Mouse (Mus musculus) intestine, embryonic 15.5 days (tissue): ENCODE measurements at regions not wholly inside any gene's neighbourhood (a gene's known extent, or its start where the extent isn't known, plus 50 kb on each side); places are given as distances from the start of the nearest gene placed in this dataset.

ENCODE experiments used
- ATAC-seq: fragments of 200-750 bp; cut with Nextera tagmentation; 2 replicates; pipeline ENCODE4 v1.8.0; 2017; ENCODE audit warnings: moderate TSS enrichment, moderate library complexity
- H3K27ac ChIP-seq: fragments of 300-500 bp; sonication (generic); 2 replicates; pipeline ENCODE4 v1.5.1; 2015; ENCODE audit warnings: mild to moderate bottlenecking, inconsistent platforms
- H3K27me3 ChIP-seq: fragments of 300-500 bp; sonication (generic); replicated peaks from 2 replicates; pipeline ENCODE4 v1.6.1; 2015; ENCODE audit warnings: inconsistent platforms
- H3K36me3 ChIP-seq: fragments of 300-500 bp; sonication (generic); 2 replicates; pipeline ENCODE4 v1.6.1; 2015; ENCODE audit warnings: inconsistent platforms
- H3K4me1 ChIP-seq: fragments of 300-500 bp; sonication (generic); replicated peaks from 2 replicates; pipeline ENCODE4 v1.6.1; 2015; ENCODE audit warnings: inconsistent platforms
- H3K4me2 ChIP-seq: fragments of 300-500 bp; sonication (generic); replicated peaks from 2 replicates; pipeline ENCODE4 v1.6.1; 2015; ENCODE audit warnings: mild to moderate bottlenecking, inconsistent platforms
- H3K4me3 ChIP-seq: fragments of 300-500 bp; sonication (generic); replicated peaks from 2 replicates; pipeline ENCODE4 v1.5.1; 2015; ENCODE audit warnings: inconsistent platforms
- H3K9ac ChIP-seq: fragments of 300-500 bp; sonication (generic); 2 replicates; pipeline ENCODE4 v1.6.1; 2015; ENCODE audit warnings: inconsistent platforms
- H3K9me3 ChIP-seq: fragments of 300-500 bp; sonication (generic); 2 replicates; pipeline ENCODE4 v1.6.1; 2016; ENCODE audit warnings: inconsistent platforms
- WGBS: fragments of 180-500 bp; shearing (Covaris S2); methylation state at CpG from one replicate; pipeline ENCODE4 v1.1.7; 2015; 5-methylcytosine and 5-hydroxymethylcytosine counted together

DNA sequence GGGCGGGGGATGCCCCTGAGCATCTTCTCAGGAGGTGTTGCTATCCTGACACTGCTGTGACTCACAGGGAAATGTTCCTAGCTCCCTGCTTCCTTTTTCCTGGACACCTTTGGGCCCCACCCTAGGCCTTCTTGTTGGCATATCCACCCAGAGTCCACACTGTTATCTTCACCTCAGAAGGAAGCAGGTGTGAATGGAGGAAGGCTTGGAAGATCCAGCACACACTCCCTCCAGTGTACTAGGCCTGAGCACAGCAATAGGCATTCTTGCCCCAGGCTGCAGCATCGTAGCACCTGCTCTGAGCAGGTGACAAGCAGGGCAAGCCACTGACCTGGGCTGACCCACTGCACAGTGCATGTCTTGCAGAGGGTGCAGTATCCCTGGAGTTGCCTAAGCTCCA, 172.6 kb upstream of the Klf3 start:
- H3K4me2 ChIP-seq = no peak overlapping the region
- no peaks in the 10 kb centered on the region for H3K27me3 ChIP-seq
- H3K36me3 ChIP-seq = no peaks in the 10 kb centered on the region
- H3K27ac ChIP-seq = no peak overlapping the region
- ATAC-seq = peak; percentile 70
- no peak overlapping the region for H3K9ac ChIP-seq
- 69% methylated on average over 2 of the region's 2 CpGs for WGBS
- no peaks in the 10 kb centered on the region for H3K9me3 ChIP-seq
- no peak overlapping the region for H3K4me3 ChIP-seq
- peaks cover under 1% of the 10 kb centered on the region; the same call in 1 of the 2 replicates for H3K4me1 ChIP-seq

DNA sequence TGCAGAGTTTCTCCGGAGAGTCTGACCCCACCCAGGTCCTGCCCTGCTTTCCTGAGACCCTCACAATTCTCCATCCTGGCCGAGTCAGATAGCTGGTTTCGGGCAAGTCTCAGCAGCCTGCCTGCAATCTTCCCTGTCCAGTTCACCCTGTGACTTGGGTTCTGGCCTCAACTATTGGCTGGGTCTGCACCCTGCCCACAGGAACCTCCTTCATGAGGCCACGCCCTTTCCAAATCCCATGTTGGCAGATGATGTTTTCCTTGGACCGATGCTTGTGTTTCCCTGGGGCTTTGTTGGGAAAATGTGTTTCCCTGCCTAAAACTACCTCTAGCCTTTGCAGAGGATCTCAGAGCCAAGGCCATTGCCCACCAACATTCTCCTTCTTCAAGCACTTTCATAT, 171.0 kb upstream of the Klf3 start:
- Histone ChIP-seq H3K36me3 (no peaks in the 10 kb centered on the region), H3K9me3 (no peaks in the 10 kb centered on the region), H3K27ac (no peak overlapping the region), H3K4me2 (no peak overlapping the region), H3K27me3 (no peaks in the 10 kb centered on the region), H3K9ac (no peak overlapping the region), H3K4me3 (no peak overlapping the region), H3K4me1 (no peaks in the 10 kb centered on the region)
- ATAC-seq = no peak
- 84% methylated on average over 5 of the region's 5 CpGs for WGBS

DNA sequence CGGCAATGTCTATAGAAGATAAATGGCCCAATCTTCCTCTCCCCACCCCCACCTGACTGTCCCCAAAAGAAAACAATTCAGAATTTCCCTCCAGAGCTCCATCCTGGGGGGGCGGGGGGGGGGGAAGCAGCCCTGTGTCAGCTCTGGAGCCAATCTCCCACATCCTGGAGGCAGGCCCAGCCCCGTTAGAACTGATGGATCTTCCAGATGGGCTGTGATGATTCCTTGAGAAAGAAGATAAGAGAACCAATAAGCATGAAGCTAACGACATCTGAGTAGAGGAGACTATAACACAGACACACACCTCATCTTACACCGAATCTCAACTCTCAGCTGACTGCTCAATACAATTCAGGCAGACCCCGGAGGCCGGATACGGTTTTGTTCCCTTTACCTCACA, 169.2 kb upstream of the Klf3 start:
- H3K4me3 ChIP-seq = no peak overlapping the region
- H3K4me1 ChIP-seq = no peaks in the 10 kb centered on the region
- no peaks in the 10 kb centered on the region for H3K27me3 ChIP-seq
- no peak overlapping the region for H3K9ac ChIP-seq
- H3K36me3 ChIP-seq = no peaks in the 10 kb centered on the region
- 73% methylated on average over 8 of the region's 8 CpGs for WGBS
- no peak overlapping the region for H3K27ac ChIP-seq
- no peaks in the 10 kb centered on the region for H3K9me3 ChIP-seq
- no peak overlapping the region for H3K4me2 ChIP-seq
- ATAC-seq = no peak

DNA sequence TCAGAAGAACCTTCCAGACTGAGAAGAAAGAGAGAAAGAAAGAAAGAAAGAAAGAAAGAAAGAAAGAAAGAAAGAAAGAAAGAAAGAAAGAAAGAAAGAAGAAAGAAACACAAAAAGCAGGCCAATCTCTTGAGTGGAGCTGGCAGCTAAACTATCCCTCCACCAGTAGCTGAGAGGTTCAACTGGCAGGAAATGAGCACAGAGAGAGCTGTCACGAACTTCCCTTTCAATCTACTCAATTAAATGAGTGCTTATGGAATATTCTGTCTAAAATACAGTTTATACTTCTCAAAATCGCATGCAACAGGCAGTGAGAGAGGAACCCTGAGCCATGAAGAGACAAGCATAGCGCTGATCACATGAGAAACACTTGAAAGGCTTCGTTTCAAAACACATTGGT, 168.5 kb upstream of the Klf3 start:
- Histone ChIP-seq H3K9ac (no peak overlapping the region), H3K27me3 (no peaks in the 10 kb centered on the region), H3K27ac (no peak overlapping the region), H3K4me2 (no peak overlapping the region), H3K9me3 (no peaks in the 10 kb centered on the region), H3K4me3 (no peak overlapping the region), H3K4me1 (no peaks in the 10 kb centered on the region), H3K36me3 (no peaks in the 10 kb centered on the region)
- no peak for ATAC-seq
- 76% methylated on average over 4 of the region's 4 CpGs for WGBS

DNA sequence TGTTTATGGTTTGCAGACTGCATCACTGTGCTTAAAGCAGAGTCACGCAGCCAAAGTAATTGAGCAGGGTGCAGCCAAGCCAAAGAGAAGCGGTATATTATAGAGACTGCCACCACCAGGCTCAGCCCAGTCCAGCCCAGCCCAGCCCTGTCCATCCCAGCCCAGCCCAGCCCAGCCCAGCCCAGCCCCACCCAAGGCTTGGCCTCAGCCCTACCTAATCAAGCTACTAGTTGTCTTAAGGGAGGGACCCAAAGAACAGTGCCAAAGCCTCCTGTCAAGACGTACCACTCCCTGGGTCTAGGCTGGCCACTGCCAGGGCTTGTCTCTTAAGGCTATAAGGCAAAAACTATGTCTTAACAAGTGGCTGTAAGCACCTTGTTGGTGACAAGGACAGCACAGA, 166.9 kb upstream of the Klf3 start:
- 78% methylated on average over 3 of the region's 3 CpGs for WGBS
- Histone ChIP-seq H3K36me3 (no peaks in the 10 kb centered on the region), H3K4me1 (no peaks in the 10 kb centered on the region), H3K4me2 (no peak overlapping the region), H3K27me3 (no peaks in the 10 kb centered on the region), H3K9ac (no peak overlapping the region), H3K4me3 (no peak overlapping the region), H3K27ac (no peak overlapping the region), H3K9me3 (no peaks in the 10 kb centered on the region)
- peak; percentile 89 for ATAC-seq

DNA sequence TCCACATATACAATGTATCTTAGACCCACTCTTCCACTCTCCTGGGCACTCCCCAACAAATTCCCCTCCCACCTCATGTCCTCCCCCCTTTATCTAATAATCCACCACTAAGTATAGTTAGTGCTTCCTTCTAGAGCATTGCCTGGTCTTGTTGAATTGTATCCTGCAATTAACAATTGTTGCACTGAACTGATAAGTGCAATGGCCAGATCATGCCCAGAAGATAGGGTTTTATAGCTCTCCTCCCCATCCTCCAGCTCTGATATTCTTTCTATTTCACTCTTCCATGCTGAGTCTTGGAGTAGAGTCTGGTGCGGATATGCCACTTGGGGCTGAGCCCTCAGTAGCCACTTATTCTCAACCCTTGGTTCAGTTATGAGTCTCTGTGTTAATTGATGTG, 159.6 kb upstream of the Klf3 start:
- H3K36me3 ChIP-seq = no peaks in the 10 kb centered on the region
- peaks cover 7% of the 10 kb centered on the region; the same call in 1 of the 2 replicates for H3K4me1 ChIP-seq
- WGBS = 100% methylated on average over 1 of the region's 1 CpGs
- no peaks in the 10 kb centered on the region for H3K27me3 ChIP-seq
- H3K9ac ChIP-seq = no peak overlapping the region
- H3K27ac ChIP-seq = no peak overlapping the region
- H3K4me2 ChIP-seq = no peak overlapping the region
- no peak overlapping the region for H3K4me3 ChIP-seq
- ATAC-seq = no peak
- no peaks in the 10 kb centered on the region for H3K9me3 ChIP-seq

DNA sequence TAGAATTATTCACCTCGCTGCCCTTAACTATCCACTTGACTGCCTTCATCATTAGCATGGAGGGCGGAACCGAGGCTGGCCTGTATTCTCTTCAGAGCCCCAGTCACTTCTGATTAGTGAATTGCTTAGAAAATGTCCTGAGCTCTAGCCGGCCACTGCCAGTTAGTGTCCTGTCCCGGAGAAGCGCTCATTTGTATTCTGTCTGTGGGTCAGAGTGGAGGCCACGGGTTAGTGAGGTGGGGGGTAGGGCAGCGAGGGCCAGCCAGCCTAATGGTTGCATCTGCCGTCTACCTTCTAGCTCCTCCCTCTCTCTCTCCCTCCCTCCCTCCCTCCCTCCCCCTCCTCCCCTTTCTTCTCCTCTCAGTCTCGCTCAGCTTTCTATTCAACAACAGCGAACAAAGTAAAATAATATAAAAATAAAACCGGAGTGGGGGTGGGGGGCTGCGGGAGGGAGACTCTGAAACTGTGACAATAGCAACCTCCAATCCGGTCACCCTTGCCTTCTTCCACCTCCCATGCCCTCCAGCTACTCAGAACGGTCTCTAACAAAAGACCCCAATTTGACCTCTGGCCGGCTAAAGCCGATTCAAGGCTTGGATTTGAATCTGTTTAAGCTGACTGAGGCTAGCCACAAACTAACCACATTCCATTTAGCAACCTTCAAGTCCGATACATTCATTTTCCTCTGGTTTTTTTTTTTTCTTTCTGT, 155.6 kb upstream of the Klf3 start:
- Histone ChIP-seq H3K4me1 (peaks cover 13% of the 10 kb centered on the region; the same call in 1 of the 2 replicates), H3K27me3 (no peaks in the 10 kb centered on the region), H3K9me3 (no peaks in the 10 kb centered on the region), H3K9ac (peak overlapping the region; percentile 23; the same call in 1 of the 2 replicates), H3K27ac (0 out of 2 replicates have a peak overlapping the region, but pooled peaks have one; percentile 6), H3K4me2 (peak overlapping the region; percentile 59), H3K4me3 (peak overlapping the region; percentile 19), H3K36me3 (no peaks in the 10 kb centered on the region)
- peak; percentile 48 for ATAC-seq
- WGBS = 8% methylated on average over 18 of the region's 18 CpGs

DNA sequence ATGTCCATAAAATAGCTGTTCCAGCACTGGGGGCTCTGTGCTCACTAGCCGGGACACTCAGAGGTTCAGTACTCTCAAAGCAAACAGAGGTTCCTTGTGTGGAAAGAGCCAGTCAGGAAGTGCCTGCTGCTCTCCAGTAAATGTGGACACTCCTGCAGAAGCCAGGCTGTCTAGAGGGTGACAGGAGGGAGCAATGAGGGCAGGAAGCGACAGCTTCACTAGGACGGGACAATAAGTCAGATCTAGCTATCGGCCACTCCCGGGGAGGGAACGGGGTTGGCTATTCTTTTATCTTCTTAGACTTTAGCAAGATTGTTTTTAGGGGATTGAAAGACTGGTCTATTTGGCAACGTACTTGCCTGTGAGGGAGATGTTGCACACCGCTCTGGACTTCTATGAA, 154.7 kb upstream of the Klf3 start:
- H3K4me2 ChIP-seq = peak overlapping the region; percentile 15; the same call in 1 of the 2 replicates
- no peaks in the 10 kb centered on the region for H3K36me3 ChIP-seq
- 15% methylated on average over 8 of the region's 8 CpGs for WGBS
- H3K27ac ChIP-seq = peak overlapping the region; percentile 18
- H3K9me3 ChIP-seq = no peaks in the 10 kb centered on the region
- H3K27me3 ChIP-seq = no peaks in the 10 kb centered on the region
- H3K9ac ChIP-seq = no peak overlapping the region
- ATAC-seq = peak; percentile 71
- no peak overlapping the region for H3K4me3 ChIP-seq
- peaks cover 16% of the 10 kb centered on the region; the same call in 1 of the 2 replicates for H3K4me1 ChIP-seq

DNA sequence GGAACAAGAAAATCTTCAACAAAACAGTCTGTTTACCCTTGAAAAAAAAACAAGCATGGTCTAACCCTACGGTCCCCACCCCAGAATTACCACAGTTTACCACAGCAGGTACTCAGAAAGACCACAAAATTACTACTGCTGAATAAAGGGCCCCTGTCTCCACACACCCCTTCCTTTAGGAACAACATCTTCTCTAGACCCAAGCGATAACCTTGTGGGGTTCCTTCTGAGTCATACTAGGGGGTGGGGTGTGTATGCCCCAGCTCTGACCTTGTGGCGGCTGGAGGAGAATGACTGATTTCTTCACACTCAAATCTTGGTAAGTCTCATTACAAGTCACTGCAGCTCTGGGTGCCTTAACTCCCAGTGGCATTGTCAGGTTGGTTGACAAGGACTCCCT, 151.8 kb upstream of the Klf3 start:
- ATAC-seq = peak; percentile 26; the same call in 1 of the 2 replicates
- WGBS = 62% methylated on average over 3 of the region's 3 CpGs

DNA sequence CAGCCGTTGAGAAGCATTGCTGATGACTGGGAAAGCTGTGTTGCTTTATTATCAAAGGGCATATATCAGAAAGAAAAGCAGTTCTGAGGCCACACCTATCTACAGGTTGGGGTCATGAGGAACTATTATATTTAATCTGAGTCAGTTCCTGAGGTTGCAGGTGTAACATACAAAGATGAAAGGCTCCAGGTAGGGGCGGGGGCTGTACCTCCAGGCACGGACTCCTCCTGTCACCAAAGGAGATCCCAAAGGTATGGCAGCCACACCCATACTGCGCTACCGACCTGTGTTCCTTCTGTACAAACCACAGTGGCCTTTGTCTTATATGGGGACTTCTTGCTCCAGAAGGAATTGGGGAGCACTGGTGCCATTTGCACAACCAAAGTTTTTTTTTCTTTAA, 149.4 kb upstream of the Klf3 start:
- 66% methylated on average over 5 of the region's 5 CpGs for WGBS

More for the DNA sequence above, 151.8 kb upstream of the Klf3 start:
- Histone ChIP-seq H3K27me3 (no peaks in the 10 kb centered on the region), H3K4me2 (no peak overlapping the region), H3K9ac (no peak overlapping the region), H3K4me3 (no peak overlapping the region), H3K9me3 (no peaks in the 10 kb centered on the region), H3K4me1 (peaks cover 21% of the 10 kb centered on the region; the same call in 1 of the 2 replicates), H3K27ac (no peak overlapping the region), H3K36me3 (no peaks in the 10 kb centered on the region)

DNA sequence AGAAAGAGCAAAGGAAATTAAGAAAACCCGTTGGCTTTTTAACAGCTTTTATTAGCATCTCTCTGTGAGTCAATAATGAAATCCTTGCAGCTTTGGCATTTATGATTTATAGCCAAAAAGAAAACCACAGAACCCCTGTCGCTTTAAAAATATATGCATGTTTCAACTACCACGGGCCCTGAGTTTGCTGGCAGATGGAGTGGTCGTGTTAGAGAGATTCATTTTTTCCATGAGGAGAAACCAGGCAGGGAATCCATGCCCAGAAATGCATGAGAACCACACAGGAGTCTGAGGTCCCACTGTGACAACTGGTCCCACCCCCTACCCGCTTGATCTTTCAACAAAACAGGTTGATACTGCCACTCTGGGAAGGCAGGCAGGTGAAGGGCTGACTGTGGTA, 147.9 kb upstream of the Klf3 start:
- Histone ChIP-seq H3K36me3 (no peaks in the 10 kb centered on the region), H3K9ac (no peak overlapping the region), H3K9me3 (no peaks in the 10 kb centered on the region), H3K4me1 (peaks cover 13% of the 10 kb centered on the region; the same call in 1 of the 2 replicates), H3K4me2 (no peak overlapping the region), H3K4me3 (no peak overlapping the region), H3K27ac (no peak overlapping the region), H3K27me3 (no peaks in the 10 kb centered on the region)
- no peak for ATAC-seq
- WGBS = 66% methylated on average over 5 of the region's 5 CpGs

More for the DNA sequence above, 149.4 kb upstream of the Klf3 start:
- Histone ChIP-seq H3K9me3 (no peaks in the 10 kb centered on the region), H3K9ac (no peak overlapping the region), H3K4me2 (no peak overlapping the region), H3K36me3 (no peaks in the 10 kb centered on the region), H3K4me3 (no peak overlapping the region), H3K27me3 (no peaks in the 10 kb centered on the region), H3K4me1 (peaks cover 13% of the 10 kb centered on the region; the same call in 1 of the 2 replicates), H3K27ac (no peak overlapping the region)
- ATAC-seq = peak; percentile 91

DNA sequence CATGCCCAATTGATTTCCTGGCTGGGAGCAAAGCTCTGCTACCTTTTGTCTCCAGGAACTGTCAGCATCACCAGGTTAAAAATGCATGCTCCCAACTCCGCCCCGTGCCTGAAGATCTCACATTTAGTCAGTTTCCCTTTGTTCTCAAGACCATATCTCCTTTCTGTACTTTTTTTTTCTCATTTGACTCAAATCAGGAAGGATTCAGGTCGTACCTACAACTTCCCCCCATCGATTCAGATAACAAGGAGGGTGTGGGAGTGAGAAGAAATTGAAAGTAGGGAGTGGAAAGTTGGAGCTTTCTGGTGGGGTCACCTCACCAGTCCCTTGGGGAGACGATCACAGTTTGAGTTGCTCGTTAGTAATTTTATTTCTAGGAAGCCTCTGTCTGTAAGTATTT, 141.2 kb upstream of the Klf3 start:
- Histone ChIP-seq H3K9me3 (no peaks in the 10 kb centered on the region), H3K9ac (no peak overlapping the region), H3K36me3 (no peaks in the 10 kb centered on the region), H3K27ac (no peak overlapping the region), H3K27me3 (no peaks in the 10 kb centered on the region), H3K4me1 (no peaks in the 10 kb centered on the region), H3K4me3 (no peak overlapping the region), H3K4me2 (no peak overlapping the region)
- WGBS = 50% methylated on average over 6 of the region's 6 CpGs
- ATAC-seq = no peak

DNA sequence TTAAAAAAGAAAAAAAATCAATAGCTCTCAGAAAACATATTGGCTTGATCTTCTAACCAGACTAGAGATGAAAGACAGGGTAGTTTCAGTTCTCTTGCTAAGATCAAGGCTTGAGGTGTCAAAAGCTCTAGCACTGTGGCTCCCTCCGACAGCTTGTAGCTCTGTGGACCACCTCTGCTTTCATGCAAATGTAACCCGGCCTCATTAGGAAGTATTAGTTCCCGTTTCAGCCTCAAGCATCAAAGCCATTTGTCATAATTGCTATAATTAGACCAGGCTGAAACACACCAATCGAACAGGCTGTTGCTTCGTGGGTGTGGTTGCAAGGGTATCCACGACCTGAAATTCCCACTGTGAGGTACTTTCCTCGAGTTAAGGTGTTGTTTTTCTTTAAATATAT, 140.7 kb upstream of the Klf3 start:
- no peak overlapping the region for H3K9ac ChIP-seq
- 48% methylated on average over 7 of the region's 7 CpGs for WGBS
- no peak for ATAC-seq

More for the DNA sequence above, 140.7 kb upstream of the Klf3 start:
- Histone ChIP-seq H3K4me3 (no peak overlapping the region), H3K27ac (no peak overlapping the region), H3K27me3 (no peaks in the 10 kb centered on the region), H3K4me1 (no peaks in the 10 kb centered on the region), H3K36me3 (no peaks in the 10 kb centered on the region), H3K9me3 (no peaks in the 10 kb centered on the region), H3K4me2 (no peak overlapping the region)
